Mouse (Mus musculus): ENCODE data around the gene Bmp5.

DNA sequence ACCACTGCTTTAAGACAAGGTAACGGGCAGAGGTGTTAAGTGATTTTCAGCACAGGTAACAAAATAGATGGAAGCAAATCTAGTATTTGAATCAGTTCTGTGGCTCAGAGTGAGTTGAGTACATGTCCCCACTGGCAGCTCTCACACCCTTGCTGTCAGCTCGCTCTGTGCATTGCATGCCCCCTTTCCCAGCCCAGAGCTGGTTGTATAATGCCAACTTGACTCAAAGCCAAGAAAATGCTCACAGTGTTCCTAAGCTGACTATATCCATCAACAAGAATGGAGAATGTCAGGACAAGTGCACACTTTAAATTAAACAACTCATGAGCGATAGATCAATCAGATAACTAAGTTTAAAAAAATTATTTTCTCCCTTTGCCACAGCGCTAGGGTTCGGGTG, 8.6 kb upstream of the Bmp5 start:
- no peak for TF ChIP-seq POLR2A (IDR thresholded peaks at IDR 0.05; ENCODE audit: borderline replicate concordance, insufficient read depth, low read length)
- no peak for TF ChIP-seq CTCF (IDR thresholded peaks at IDR 0.05; ENCODE audit: borderline replicate concordance, insufficient read depth, low read depth, low read length)

Measured in cerebellum, adult 2 months (tissue).